Mouse (Mus musculus) skeletal muscle tissue, adult 2 months (tissue): ENCODE measurements around the gene Emd.

Experiments used
- DNase-seq: peaks from one replicate; pipeline ENCODE4 v3.0.0-alpha.2; 2012; ENCODE audit warnings: low read depth, low spot score

Emd gene

GRCm38 (mm10) chrX:74273422-74274322 lies 19.2 kb downstream of the Emd start:
- DNase-seq, result no peak

GRCm38 (mm10) chrX:74277916-74278315 lies 23.4 kb downstream of the Emd start:
- no peak for DNase-seq

GRCm38 (mm10) chrX:74281041-74281731 lies 26.7 kb downstream of the Emd start:
- peak; percentile 68 for DNase-seq

- peak; percentile 87 for DNase-seq
These were observed 27.4 kb downstream of the Emd start, which contains the start of the genes Taz and Dnase1l1 for GRCm38 (mm10) chrX:74281732-74282394. Taz (plus strand) TSS chrX:74281912. Dnase1l1 (minus strand) TSS chrX:74282337.

- peak; percentile 81 for DNase-seq
These were observed 28.1 kb downstream of the Emd start for GRCm38 (mm10) chrX:74282395-74283091.

GRCm38 (mm10) chrX:74283092-74283437 lies 28.6 kb downstream of the Emd start:
- DNase-seq, result no peak

GRCm38 (mm10) chrX:74293431-74293830 lies 38.9 kb downstream of the Emd start:
- DNase-seq, result no peak

GRCm38 (mm10) chrX:74296538-74297448 lies 42.3 kb downstream of the Emd start, which contains the start of gene Atp6ap1:
Atp6ap1 (plus strand) TSS chrX:74297097.
- peak; percentile 92 for DNase-seq

- no peak for DNase-seq
These were observed 43.9 kb downstream of the Emd start for GRCm38 (mm10) chrX:74298348-74298747.

GRCm38 (mm10) chrX:74299721-74300120 lies 45.2 kb downstream of the Emd start:
- DNase-seq, result no peak

GRCm38 (mm10) chrX:74304867-74305700 lies 50.6 kb downstream of the Emd start, which contains the start of gene Gdi1:
Gdi1 (plus strand) TSS chrX:74304998.
- DNase-seq, result peak; percentile 52
